Mouse (Mus musculus) lung, postnatal 0 days (tissue): ENCODE results near the gene Hal. TPM values are rescaled to one million over a fixed set of nuclear protein-coding genes. Genes with fewer than 3 reads are reported as not detected.

ENCODE experiments used
- ATAC-seq: fragments of 200-750 bp; cut with Nextera tagmentation; 2 replicates; pipeline ENCODE4 v1.8.0; 2017; ENCODE audit warnings: moderate library complexity
- DNase-seq: peaks from one replicate; pipeline ENCODE4 v3.0.0-alpha.2; 2016; ENCODE audit warnings: low spot score
- H3K27ac ChIP-seq: fragments of 300-500 bp; sonication (generic); 2 replicates; pipeline ENCODE4 v1.5.1; 2014; ENCODE audit warnings: antibody characterized with exemption, mild to moderate bottlenecking, low read length, mixed read lengths
- H3K27me3 ChIP-seq: fragments of 300-500 bp; sonication (generic); replicated peaks from 2 replicates; pipeline ENCODE4 v1.6.1; 2014; ENCODE audit warnings: low read length, mixed read lengths; ENCODE audit not compliant: insufficient read depth
- H3K36me3 ChIP-seq: fragments of 300-500 bp; sonication (generic); 2 replicates; pipeline ENCODE4 v1.6.1; 2014; ENCODE audit warnings: low read length, mixed read lengths; ENCODE audit not compliant: insufficient read depth
- H3K4me1 ChIP-seq: fragments of 300-500 bp; sonication (generic); 2 replicates; pipeline ENCODE4 v1.6.1; 2014; ENCODE audit warnings: antibody characterized with exemption, low read depth, low read length, mixed read lengths; ENCODE audit not compliant: insufficient read depth
- H3K4me2 ChIP-seq: fragments of 300-500 bp; sonication (generic); replicated peaks from 2 replicates; pipeline ENCODE4 v1.6.1; 2014; ENCODE audit warnings: low read depth, mild to moderate bottlenecking, low read length, moderate library complexity, mixed read lengths
- H3K4me3 ChIP-seq: fragments of 300-500 bp; sonication (generic); 2 replicates; pipeline ENCODE4 v1.5.1; 2014; ENCODE audit warnings: low read depth, low read length
- H3K9ac ChIP-seq: fragments of 300-500 bp; sonication (generic); replicated peaks from 2 replicates; pipeline ENCODE4 v1.6.1; 2014; ENCODE audit warnings: low read depth, mild to moderate bottlenecking
- H3K9me3 ChIP-seq: fragments of 300-500 bp; sonication (generic); 2 replicates; pipeline ENCODE4 v1.6.1; 2016; ENCODE audit warnings: low read length, mixed read lengths
- CTCF ChIP-seq: IDR thresholded peaks from 2 replicates; pipeline ENCODE4 v1.5.1; 2016; ENCODE audit warnings: antibody characterized with exemption, mild to moderate bottlenecking
- EP300 ChIP-seq: IDR thresholded peaks from 2 replicates; pipeline ENCODE4 v1.6.1; 2016; ENCODE audit warnings: antibody characterized with exemption, mild to moderate bottlenecking, control low read depth
- WGBS: fragments of 180-500 bp; shearing (Covaris S2); extraction: QIAGEN DNeasy Blood & Tissue Kit; methylation state at CpG from one replicate; pipeline ENCODE4 v1.1.7; 2014; 5-methylcytosine and 5-hydroxymethylcytosine counted together
- polyA plus RNA-seq: library from polyadenylated mRNA; unstranded; fragments of >200 nt; fragmentation: Nextera tagmentation; extraction: Ambion mirVana; gene quantifications from 2 replicates; pipeline ENCODE4 v1.2.1, GENCODE M21; 2015

Gene Hal
- 0.27 TPM in 1 of 2 replicates, not detected in the other for polyA plus RNA-seq

DNA sequence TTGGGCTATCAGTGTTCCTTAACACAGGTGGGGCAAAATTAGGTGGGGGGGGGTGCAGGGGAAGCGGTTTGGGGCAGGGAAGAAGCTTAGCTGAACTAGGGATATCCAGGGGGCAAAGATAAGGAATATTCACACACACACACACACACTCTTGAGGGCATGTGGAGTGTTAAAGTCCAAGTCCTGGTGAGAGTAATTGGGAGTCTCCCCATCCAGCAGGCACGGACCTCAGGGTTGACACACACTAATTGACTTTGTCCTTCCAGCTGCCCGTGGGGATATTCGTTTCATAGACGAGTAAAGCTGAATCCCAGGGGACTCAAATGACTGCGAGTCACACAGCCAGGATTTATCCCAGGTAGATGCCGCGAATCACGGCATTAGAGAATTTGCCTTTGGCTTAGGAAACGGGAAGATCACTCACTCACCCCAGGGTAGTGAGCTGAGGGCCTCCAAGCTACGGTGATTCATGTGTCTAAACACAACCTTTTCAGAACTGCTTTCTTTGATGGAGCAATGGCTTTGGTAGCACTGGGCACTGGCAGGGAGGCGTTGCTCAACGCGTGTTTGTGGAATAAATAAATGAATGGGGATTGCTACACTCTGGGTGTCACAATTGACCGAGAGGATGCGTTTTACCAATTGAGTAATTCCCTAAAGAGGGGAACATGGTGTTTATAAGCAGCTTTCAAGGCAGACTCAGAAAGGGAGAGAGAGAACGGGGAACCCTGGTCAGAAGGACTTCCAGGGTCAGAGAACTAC is at the start of gene Hal:
TSS of gene Hal (plus strand) at position 703 of the 762 bp plus-strand sequence.
- WGBS: 57% methylated on average over 17 of the region's 17 CpGs
- Histone ChIP-seq H3K9ac (no peak within 1 kb of the TSS), H3K9me3 (no peaks in the 10 kb centered on the region), H3K27me3 (no peaks in the 10 kb centered on the region), H3K4me2 (no peak within 1 kb of the TSS), H3K27ac (no peak within 1 kb of the TSS), H3K4me1 (no peaks in the 10 kb centered on the region), H3K4me3 (no peak within 1 kb of the TSS), H3K36me3 (0 out of 2 replicates have a peak, but pooled peaks cover 10% of the 10 kb centered on the region)
- ATAC-seq (peak; percentile 43), DNase-seq (peak; percentile 64)
- TF ChIP-seq CTCF: no peak
- no peak for TF ChIP-seq EP300

GRCm38 (mm10) chr10:93441501-93441900 is 47.1 kb upstream of the Hal start:
- ATAC-seq (peak; percentile 33), DNase-seq (no peak)
- no peak overlapping the region for H3K27ac ChIP-seq
- H3K9ac ChIP-seq: no peak overlapping the region
- no peak overlapping the region for H3K4me3 ChIP-seq
- H3K27me3 ChIP-seq: no peaks in the 10 kb centered on the region
- TF ChIP-seq EP300 (no peak), CTCF (no peak)
- no peaks in the 10 kb centered on the region for H3K36me3 ChIP-seq
- WGBS: 67% methylated on average over 6 of the region's 6 CpGs
- no peak overlapping the region for H3K4me2 ChIP-seq
- no peaks in the 10 kb centered on the region for H3K9me3 ChIP-seq
- no peaks in the 10 kb centered on the region for H3K4me1 ChIP-seq

- Histone ChIP-seq H3K27me3 (no peaks in the 10 kb centered on the region), H3K4me3 (no peak overlapping the region), H3K36me3 (no peaks in the 10 kb centered on the region), H3K27ac (no peak overlapping the region), H3K9ac (no peak overlapping the region), H3K4me2 (no peak overlapping the region), H3K9me3 (no peaks in the 10 kb centered on the region), H3K4me1 (no peaks in the 10 kb centered on the region)
- ATAC-seq (no peak), DNase-seq (no peak)
- WGBS: 83% methylated on average over 3 of the region's 3 CpGs
- TF ChIP-seq CTCF (no peak), EP300 (no peak)
Measured at GRCm38 (mm10) chr10:93442183-93442582, 46.4 kb upstream of the Hal start.

DNA sequence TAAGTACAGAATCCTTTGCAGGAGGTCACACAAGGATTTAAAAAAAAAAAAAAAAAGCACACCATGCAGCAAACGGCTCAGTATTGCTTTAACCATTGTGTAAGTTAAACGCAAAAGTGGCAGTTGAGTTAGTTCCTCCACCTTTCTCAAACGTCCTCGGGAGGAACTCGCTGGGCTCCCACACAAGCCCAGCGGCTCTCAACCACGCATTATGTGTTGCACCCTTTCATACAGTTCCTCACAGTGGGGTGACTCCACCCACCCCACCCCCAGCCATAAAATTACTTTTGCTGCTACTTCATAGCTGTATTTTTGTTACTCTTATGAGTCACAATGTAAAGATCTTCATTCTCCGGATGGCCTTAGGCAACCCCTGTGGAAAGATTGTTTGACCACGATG is 44.2 kb upstream of the Hal start:
- no peaks in the 10 kb centered on the region for H3K36me3 ChIP-seq
- no peaks in the 10 kb centered on the region for H3K9me3 ChIP-seq
- ATAC-seq (peak; percentile 28; the same call in 1 of the 2 replicates), DNase-seq (no peak)
- H3K9ac ChIP-seq: no peak overlapping the region
- TF ChIP-seq EP300 (no peak), CTCF (no peak)
- no peak overlapping the region for H3K4me3 ChIP-seq
- H3K4me1 ChIP-seq: no peaks in the 10 kb centered on the region
- no peaks in the 10 kb centered on the region for H3K27me3 ChIP-seq
- H3K27ac ChIP-seq: no peak overlapping the region
- WGBS: 54% methylated on average over 9 of the region's 9 CpGs
- no peak overlapping the region; the same call in 1 of the 2 replicates for H3K4me2 ChIP-seq

- TF ChIP-seq EP300 (no peak), CTCF (no peak)
- Histone ChIP-seq H3K4me1 (no peaks in the 10 kb centered on the region), H3K27me3 (no peaks in the 10 kb centered on the region), H3K4me3 (no peak overlapping the region), H3K9me3 (no peaks in the 10 kb centered on the region), H3K36me3 (no peaks in the 10 kb centered on the region), H3K4me2 (no peak overlapping the region), H3K9ac (no peak overlapping the region), H3K27ac (no peak overlapping the region)
- 28% methylated on average over 10 of the region's 10 CpGs for WGBS
- ATAC-seq: no peak
- no peak for DNase-seq
Measured at GRCm38 (mm10) chr10:93447398-93447797, 41.2 kb upstream of the Hal start.

DNA sequence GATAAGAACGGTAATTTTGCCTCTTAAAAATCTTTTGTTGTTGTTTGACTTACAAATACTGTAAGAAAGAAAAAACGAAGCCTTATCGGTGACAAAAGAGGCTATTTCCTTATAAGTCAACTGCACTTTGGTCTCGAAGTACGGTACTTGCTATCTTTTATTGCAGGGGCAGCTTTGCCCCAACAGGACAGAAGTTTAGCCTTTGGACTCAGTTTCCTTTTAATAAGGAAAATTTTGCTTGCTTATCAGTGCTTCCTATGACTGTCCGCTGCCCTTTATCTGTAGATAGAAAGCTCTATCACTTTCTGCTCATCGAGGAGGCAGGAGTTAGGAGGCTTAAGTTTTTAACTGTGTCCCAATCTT is 33.9 kb upstream of the Hal start:
- H3K27ac ChIP-seq: no peak overlapping the region

More for the DNA sequence above, 33.9 kb upstream of the Hal start:
- no peak for ATAC-seq
- Histone ChIP-seq H3K4me1 (no peaks in the 10 kb centered on the region), H3K9ac (peak overlapping the region; percentile 56), H3K27me3 (no peaks in the 10 kb centered on the region), H3K4me2 (peak overlapping the region; percentile 91), H3K36me3 (no peaks in the 10 kb centered on the region), H3K9me3 (no peaks in the 10 kb centered on the region), H3K4me3 (peak overlapping the region; percentile 74)
- 13% methylated on average over 7 of the region's 7 CpGs for WGBS
- TF ChIP-seq EP300 (no peak), CTCF (no peak)
- DNase-seq: no peak
